Mouse (Mus musculus): ENCODE measurements around the gene Capzb.

Capzb gene

GRCm38 (mm10) chr4:139241678-139242606, 49.2 kb downstream of the Capzb start:
- DNase-seq = no peak

- DNase-seq = no peak
These were observed 49.9 kb downstream of the Capzb start for GRCm38 (mm10) chr4:139242607-139242955.

- no peak for DNase-seq
These were observed 51.5 kb downstream of the Capzb start for GRCm38 (mm10) chr4:139244176-139244575.

- no peak for DNase-seq
These were observed 52.1 kb downstream of the Capzb start for GRCm38 (mm10) chr4:139244766-139245165.

GRCm38 (mm10) chr4:139245534-139245933, 52.8 kb downstream of the Capzb start:
- DNase-seq = no peak

- no peak for DNase-seq
These were observed 53.6 kb downstream of the Capzb start for GRCm38 (mm10) chr4:139246130-139246877.

- DNase-seq = peak; percentile 34
These were observed 55.3 kb downstream of the Capzb start for GRCm38 (mm10) chr4:139247966-139248365.

GRCm38 (mm10) chr4:139248736-139249135, 56.0 kb downstream of the Capzb start:
- no peak for DNase-seq

GRCm38 (mm10) chr4:139250043-139250442, 57.3 kb downstream of the Capzb start:
- peak; percentile 57 for DNase-seq

GRCm38 (mm10) chr4:139250886-139251285, 58.2 kb downstream of the Capzb start:
- DNase-seq = no peak

- peak; percentile 87 for DNase-seq
These were observed 59.5 kb downstream of the Capzb start for GRCm38 (mm10) chr4:139252051-139252760.

- DNase-seq = no peak
These were observed 60.5 kb downstream of the Capzb start for GRCm38 (mm10) chr4:139253206-139253605.

- peak; percentile 31 for DNase-seq
These were observed 63.4 kb downstream of the Capzb start for GRCm38 (mm10) chr4:139256146-139256545.

GRCm38 (mm10) chr4:139256708-139257107, 64.0 kb downstream of the Capzb start:
- DNase-seq = no peak

- DNase-seq = peak; percentile 17
These were observed 66.1 kb downstream of the Capzb start for GRCm38 (mm10) chr4:139258621-139259301.

GRCm38 (mm10) chr4:139259302-139259871, 66.7 kb downstream of the Capzb start:
- peak; percentile 51 for DNase-seq

GRCm38 (mm10) chr4:139262981-139263380, 70.3 kb downstream of the Capzb start:
- DNase-seq = no peak

GRCm38 (mm10) chr4:139265783-139266499, 73.2 kb downstream of the Capzb start:
- DNase-seq = no peak

- no peak for DNase-seq
These were observed 73.8 kb downstream of the Capzb start for GRCm38 (mm10) chr4:139266500-139266865.

GRCm38 (mm10) chr4:139267335-139267734, 74.6 kb downstream of the Capzb start:
- no peak for DNase-seq

GRCm38 (mm10) chr4:139268242-139268641, 75.5 kb downstream of the Capzb start:
- no peak for DNase-seq

- no peak for DNase-seq
These were observed 77.5 kb downstream of the Capzb start for GRCm38 (mm10) chr4:139270168-139270567.
